Mouse (Mus musculus) brain, embryonic 18.5 days (tissue): Measurements from ENCODE around the gene Taldo1.
A peak's percentile ranks its signal among the peaks of the same experiment; 100 is the strongest.

Experiments
- DNase-seq: peaks from one replicate; pipeline ENCODE4 v3.0.0-alpha.2; 2012; ENCODE audit warnings: low read depth, low spot score

The Taldo1 gene

GRCm38 (mm10) chr7:141420030-141420702 is 28.2 kb downstream of the Taldo1 start:
- DNase-seq: no peak

GRCm38 (mm10) chr7:141423811-141424210 is 31.8 kb downstream of the Taldo1 start:
- DNase-seq: no peak

GRCm38 (mm10) chr7:141426948-141427730 is 35.1 kb downstream of the Taldo1 start:
- DNase-seq: no peak

- DNase-seq: no peak
These were observed 36.7 kb downstream of the Taldo1 start for GRCm38 (mm10) chr7:141428701-141429100.

GRCm38 (mm10) chr7:141429310-141429709 is 37.3 kb downstream of the Taldo1 start, which contains the start of gene Cend1:
Cend1 (minus strand) TSS chr7:141429491.
- DNase-seq: peak; percentile 71

GRCm38 (mm10) chr7:141429840-141430584 is 38.0 kb downstream of the Taldo1 start:
- no peak for DNase-seq

- DNase-seq: no peak
These were observed 38.7 kb downstream of the Taldo1 start for GRCm38 (mm10) chr7:141430585-141431240.

GRCm38 (mm10) chr7:141431434-141432185 is 39.6 kb downstream of the Taldo1 start:
- no peak for DNase-seq

GRCm38 (mm10) chr7:141432186-141432611 is 40.2 kb downstream of the Taldo1 start:
- no peak for DNase-seq

GRCm38 (mm10) chr7:141432741-141433516 is 40.9 kb downstream of the Taldo1 start:
- no peak for DNase-seq

- no peak for DNase-seq
These were observed 41.8 kb downstream of the Taldo1 start for GRCm38 (mm10) chr7:141433517-141434400.

GRCm38 (mm10) chr7:141434464-141434863 is 42.5 kb downstream of the Taldo1 start:
- DNase-seq: no peak

- DNase-seq: no peak
These were observed 43.3 kb downstream of the Taldo1 start for GRCm38 (mm10) chr7:141435129-141435855.

- no peak for DNase-seq
These were observed 44.0 kb downstream of the Taldo1 start for GRCm38 (mm10) chr7:141435856-141436522.

GRCm38 (mm10) chr7:141436523-141436892 is 44.5 kb downstream of the Taldo1 start:
- no peak for DNase-seq

GRCm38 (mm10) chr7:141437178-141438120 is 45.5 kb downstream of the Taldo1 start, which contains the start of gene Slc25a22:
Slc25a22 (minus strand) TSS chr7:141437892.
- peak; percentile 79 for DNase-seq
